In genomic region chr5:51952499-51952898, GRCm38 (mm10) we compare ENCODE assay signal across 23 mouse cellular contexts.
A peak's percentile ranks its signal among the peaks of the same experiment; 100 is the strongest.
DNase-seq lines count a peak whose midpoint lies in the region; ATAC-seq and TF ChIP-seq lines count a peak whose summit lies in the region.
"Had no signal": no experiment of that assay in that cellular context is flagged by ENCODE, and none has a peak within 500 bp of the region (broad histone marks: within the 10 kb centered on the region; RNA-seq: fewer than 3 reads in every experiment).

No protein-coding gene starts in this region.

- whole genome bisulfite sequencing in kidney, postnatal 0 days, result 54% methylated on average over 5 of the region's 5 CpGs
- WGBS in kidney, adult 2 months, result 74% methylated on average over 5 of the region's 5 CpGs
- 87% methylated on average over 5 of the region's 5 CpGs for WGBS in midbrain, embryonic 11.5 days
- WGBS in midbrain, embryonic 14.5 days, result 68% methylated on average over 5 of the region's 5 CpGs
- 8% methylated on average over 5 of the region's 5 CpGs for WGBS in large intestine, adult 2 months

- no peaks in the 10 kb centered on the region for H3K27me3 ChIP-seq in kidney, postnatal 0 days (ENCODE audit: insufficient read depth, low read length)
- H3K27me3 ChIP-seq in kidney, adult 2 months (replicated peaks; ENCODE audit: control insufficient read depth, insufficient read depth, low read length), result no peaks in the 10 kb centered on the region
- H3K27me3 ChIP-seq in midbrain, embryonic 11.5 days (ENCODE audit: control insufficient read depth, insufficient read depth, low read length), result no peaks in the 10 kb centered on the region
- H3K27me3 ChIP-seq in midbrain, embryonic 14.5 days (ENCODE audit: control insufficient read depth, insufficient read depth, low read length), result no peaks in the 10 kb centered on the region
- H3K27me3 ChIP-seq: midbrain, embryonic 12.5 days; neural tube, embryonic 12.5 days had no signal

- H3K4me3 ChIP-seq in kidney, postnatal 0 days (replicated peaks; ENCODE audit: low read depth, low read length), result no peak overlapping the region
- no peak overlapping the region for H3K4me3 ChIP-seq in kidney, adult 2 months (ENCODE audit: insufficient read depth, low read depth, low read length)
- no peak overlapping the region for H3K4me3 ChIP-seq in midbrain, embryonic 11.5 days (ENCODE audit: low read depth, low read length)
- no peak overlapping the region for H3K4me3 ChIP-seq in midbrain, embryonic 14.5 days (replicated peaks; ENCODE audit: low read depth, low read length)
- H3K4me3 ChIP-seq: heart, embryonic 10.5 days; midbrain, embryonic 12.5 days; neural tube, embryonic 12.5 days had no signal

- no peaks in the 10 kb centered on the region for H3K36me3 ChIP-seq in kidney, postnatal 0 days (ENCODE audit: insufficient read depth, low read length)
- H3K36me3 ChIP-seq in kidney, adult 2 months (ENCODE audit: control insufficient read depth, insufficient read depth, low read length), result no peaks in the 10 kb centered on the region
- H3K36me3 ChIP-seq in midbrain, embryonic 11.5 days (ENCODE audit: control insufficient read depth, insufficient read depth, low read length), result no peaks in the 10 kb centered on the region
- no peaks in the 10 kb centered on the region for H3K36me3 ChIP-seq in midbrain, embryonic 14.5 days (ENCODE audit: control insufficient read depth, insufficient read depth, low read length)
- H3K36me3 ChIP-seq: heart, embryonic 10.5 days; midbrain, embryonic 12.5 days; neural tube, embryonic 12.5 days had no signal

- H3K4me1 ChIP-seq in kidney, postnatal 0 days (replicated peaks; ENCODE audit: insufficient read depth, low read length), result no peaks in the 10 kb centered on the region
- H3K4me1 ChIP-seq in kidney, adult 2 months (ENCODE audit: control insufficient read depth, insufficient read depth, low read length), result no peaks in the 10 kb centered on the region
- no peaks in the 10 kb centered on the region for H3K4me1 ChIP-seq in midbrain, embryonic 11.5 days (ENCODE audit: control insufficient read depth, insufficient read depth, low read length)
- no peaks in the 10 kb centered on the region for H3K4me1 ChIP-seq in midbrain, embryonic 14.5 days (ENCODE audit: control insufficient read depth, insufficient read depth, low read length)
- H3K4me1 ChIP-seq: heart, embryonic 10.5 days; midbrain, embryonic 12.5 days; neural tube, embryonic 12.5 days had no signal

- no peak for TF ChIP-seq CTCF in kidney, postnatal 0 days (IDR thresholded peaks at IDR 0.05; ENCODE audit: low read depth)
- TF ChIP-seq CTCF in kidney, adult 2 months (conservative IDR thresholded peaks at IDR 0.05; ENCODE audit: insufficient read depth, insufficient read length, low read depth, low read length), result no peak

- no peak overlapping the region for H3K4me2 ChIP-seq in kidney, postnatal 0 days (ENCODE audit: low read length)
- no peak overlapping the region for H3K4me2 ChIP-seq in midbrain, embryonic 11.5 days
- no peak overlapping the region for H3K4me2 ChIP-seq in midbrain, embryonic 14.5 days (ENCODE audit: low read length)
- H3K4me2 ChIP-seq: hindbrain, embryonic 14.5 days; midbrain, embryonic 12.5 days; neural tube, embryonic 12.5 days had no signal

- no peak overlapping the region for H3K9ac ChIP-seq in kidney, postnatal 0 days (ENCODE audit: low read depth, low read length)
- no peak overlapping the region for H3K9ac ChIP-seq in midbrain, embryonic 11.5 days (ENCODE audit: low read length)
- H3K9ac ChIP-seq in midbrain, embryonic 14.5 days (replicated peaks; ENCODE audit: low read length), result no peak overlapping the region
- H3K9ac ChIP-seq: hindbrain, embryonic 14.5 days; midbrain, embryonic 12.5 days; neural tube, embryonic 12.5 days had no signal

- H3K27ac ChIP-seq in kidney, postnatal 0 days, result no peak overlapping the region
- no peak overlapping the region for H3K27ac ChIP-seq in kidney, adult 2 months (ENCODE audit: insufficient read depth, low read depth, low read length)
- no peak overlapping the region for H3K27ac ChIP-seq in midbrain, embryonic 11.5 days (ENCODE audit: low read depth, low read length)
- no peak overlapping the region for H3K27ac ChIP-seq in midbrain, embryonic 14.5 days (replicated peaks; ENCODE audit: low read depth, low read length)
- H3K27ac ChIP-seq: heart, embryonic 10.5 days; hindbrain, embryonic 14.5 days; macrophage; midbrain, embryonic 12.5 days; neural tube, embryonic 12.5 days had no signal

- no peak for ATAC-seq in kidney, postnatal 0 days (replicated peaks; ENCODE audit: low FRiP score, low read depth)
- ATAC-seq in midbrain, embryonic 11.5 days (ENCODE audit: low FRiP score), result no peak
- no peak for ATAC-seq in midbrain, embryonic 14.5 days (ENCODE audit: low FRiP score, low TSS enrichment)
- ATAC-seq: activated CD4-positive, CD25-positive, alpha-beta regulatory T cell, adult 4 months; inflammation-experienced regulatory T-cells, adult 6 months had no signal

- TF ChIP-seq POLR2A in kidney, adult 2 months (IDR thresholded peaks at IDR 0.05; ENCODE audit: low read depth, low read length), result no peak

- DNase-seq in kidney, postnatal 0 days (ENCODE audit: low spot score), result peak; percentile 22
- no peak for DNase-seq in kidney, adult 2 months
- DNase-seq in midbrain, embryonic 11.5 days (ENCODE audit: low spot score, missing footprints), result peak; percentile 35
- DNase-seq in midbrain, embryonic 14.5 days, result no peak
- DNase-seq in large intestine, adult 2 months (ENCODE audit: low read depth, low spot score), result peak; percentile 29
- no peak for DNase-seq in gastrocnemius, postnatal 4 days (ENCODE audit: low spot score in 2 of 2)
- DNase-seq in embryo, embryonic 10 days (ENCODE audit: low spot score), result no peak
- DNase-seq: adrenal gland, adult 8-10 months; cerebellum, adult 2 months; cerebellum, postnatal 25 days; gastrocnemius, postnatal 36 days; heart, postnatal 4 days; kidney, postnatal 36 days; liver; retina, postnatal 1 day; thymus, postnatal 25 days had no signal

- no peaks in the 10 kb centered on the region for H3K9me3 ChIP-seq in kidney, postnatal 0 days (replicated peaks; ENCODE audit: low read length)
- no peaks in the 10 kb centered on the region for H3K9me3 ChIP-seq in midbrain, embryonic 11.5 days (ENCODE audit: control insufficient read depth, low read length)
- H3K9me3 ChIP-seq in midbrain, embryonic 14.5 days (ENCODE audit: control insufficient read depth, low read length), result no peaks in the 10 kb centered on the region
- H3K9me3 ChIP-seq: heart, embryonic 10.5 days; midbrain, embryonic 12.5 days; neural tube, embryonic 12.5 days had no signal

Comparison
In these comparisons a context has a peak if more than half of its experiments do, and no peak if none do; other contexts are left out.
1. DNase-seq: peak in kidney, postnatal 0 days (single experiment), midbrain, embryonic 11.5 days (single experiment) and large intestine, adult 2 months (single experiment); none in kidney, adult 2 months (single experiment), midbrain, embryonic 14.5 days (single experiment), gastrocnemius, postnatal 4 days (0 of 2) and embryo, embryonic 10 days (single experiment).